Mouse (Mus musculus) CH12.LX (cell line): ENCODE results near the gene Nfia.

Source experiments
- CHD2 ChIP-seq: IDR thresholded peaks from 2 replicates; pipeline ENCODE4 v1.6.1; 2011; ENCODE audit warnings: low read length, improper control_type of control experiment
- CTCF ChIP-seq, 2 experiments: IDR thresholded peaks in 1 of 2; conservative IDR thresholded peaks in 1 of 2; 2 replicates each; pipeline ENCODE4 v1.5.1; 2011 to 2012; ENCODE audit warnings: low read depth in 2 of 2, low read length in 2 of 2, improper control_type of control experiment in 1 of 2, inconsistent platforms in 1 of 2, mild to moderate bottlenecking in 1 of 2, moderate library complexity in 1 of 2
- EP300 ChIP-seq: IDR thresholded peaks from 2 replicates; pipeline ENCODE4 v1.6.1; 2011; ENCODE audit warnings: low read length, improper control_type of control experiment
- MAFK ChIP-seq: IDR thresholded peaks from 2 replicates; pipeline ENCODE4 v1.6.1; 2011; ENCODE audit warnings: low read length, improper control_type of control experiment; ENCODE audit not compliant: insufficient replicate concordance
- MYC ChIP-seq: IDR thresholded peaks from 2 replicates; pipeline ENCODE4 v1.6.1; 2011; ENCODE audit warnings: low read depth, mild to moderate bottlenecking, improper control_type of control experiment, low read length
- NELFE ChIP-seq: IDR thresholded peaks from 2 replicates; pipeline ENCODE4 v1.6.1; 2011; ENCODE audit warnings: low read depth, low read length, improper control_type of control experiment
- POLR2A ChIP-seq: IDR thresholded peaks from 2 replicates; pipeline ENCODE4 v1.6.1; 2011; ENCODE audit warnings: low read depth, mild to moderate bottlenecking, improper control_type of control experiment, low read length
- SMC3 ChIP-seq: IDR thresholded peaks from 2 replicates; pipeline ENCODE4 v1.6.1; 2011; ENCODE audit warnings: low read depth, low read length, improper control_type of control experiment
- USF2 ChIP-seq: conservative IDR thresholded peaks from 2 replicates; pipeline ENCODE4 v1.6.1; 2011; ENCODE audit warnings: low read depth, low read length, improper control_type of control experiment
- ZNF384 ChIP-seq: IDR thresholded peaks from 2 replicates; pipeline ENCODE4 v1.6.1; 2012; ENCODE audit warnings: low read depth, low read length, improper control_type of control experiment, inconsistent platforms

- TF ChIP-seq SMC3 (no peak), MAFK (no peak), ZNF384 (no peak), CHD2 (no peak), NELFE (no peak), USF2 (no peak), MYC (no peak), EP300 (no peak), POLR2A (no peak), CTCF (conservative IDR thresholded peaks at IDR 0.05 in 1 of 2, IDR thresholded peaks at IDR 0.05 in 1 of 2; ENCODE audit: low read depth in 2 of 2, low read length in 2 of 2) (no peak)
Observed at GRCm38 (mm10) chr4:97830935-97831608, 58.5 kb downstream of the Nfia start.
